ENCODE assay signal across 28 mouse cellular contexts in the genomic region with DNA sequence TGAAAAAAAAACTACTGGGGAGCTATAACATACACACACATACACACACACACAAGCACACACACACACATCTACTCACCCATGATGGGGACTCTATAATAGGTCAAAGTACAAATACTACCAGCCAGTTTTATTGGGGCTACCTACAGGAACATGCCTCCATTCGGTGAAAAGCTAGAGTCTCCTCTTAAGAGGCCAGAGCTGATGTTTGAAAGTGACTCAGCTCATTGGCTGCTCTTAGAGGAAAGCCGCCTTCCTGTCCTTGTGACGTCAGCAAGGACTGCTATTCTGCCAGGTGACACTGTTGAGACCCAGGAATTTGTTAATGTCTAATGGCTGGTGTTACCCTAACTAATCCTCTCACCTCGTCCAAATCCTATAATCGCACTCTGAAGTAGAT. TPM values are rescaled to one million over a fixed set of nuclear protein-coding genes. Genes with fewer than 3 reads are reported as not detected.
DNase-seq lines count a peak whose midpoint lies in the region; ATAC-seq and TF ChIP-seq lines count a peak whose summit lies in the region.
"Had no signal": no experiment of that assay in that cellular context is flagged by ENCODE, and none has a peak within 500 bp of the region (broad histone marks: within the 10 kb centered on the region; RNA-seq: fewer than 3 reads in every experiment).

No protein-coding gene starts in this region.

- no peaks in the 10 kb centered on the region for H3K36me3 ChIP-seq in stomach, embryonic 15.5 days
- H3K36me3 ChIP-seq in stomach, postnatal 0 days (ENCODE audit: control insufficient read depth, insufficient read depth, low read length): no peaks in the 10 kb centered on the region
- no peaks in the 10 kb centered on the region for H3K36me3 ChIP-seq in intestine, postnatal 0 days (ENCODE audit: control insufficient read depth, insufficient read depth)
- no peaks in the 10 kb centered on the region for H3K36me3 ChIP-seq in liver, embryonic 15.5 days (replicated peaks)
- H3K36me3 ChIP-seq: forebrain, embryonic 10.5 days; heart, embryonic 13.5 days; kidney, embryonic 15.5 days; limb, embryonic 12.5 days; neural tube, embryonic 15.5 days had no signal

- no peak overlapping the region for H3K27ac ChIP-seq in stomach, embryonic 15.5 days
- H3K27ac ChIP-seq in stomach, postnatal 0 days (replicated peaks): no peak overlapping the region
- no peak overlapping the region for H3K27ac ChIP-seq in intestine, postnatal 0 days (ENCODE audit: low read depth, low read length)
- peak overlapping the region; percentile 80 for H3K27ac ChIP-seq in liver, embryonic 15.5 days (replicated peaks)
- H3K27ac ChIP-seq: forebrain, embryonic 10.5 days; heart, adult 2 months; heart, embryonic 13.5 days; hindbrain, embryonic 14.5 days; kidney, embryonic 15.5 days; limb, embryonic 12.5 days; neural tube, embryonic 15.5 days had no signal

- H3K9ac ChIP-seq in stomach, embryonic 15.5 days: no peak overlapping the region
- H3K9ac ChIP-seq in stomach, postnatal 0 days (ENCODE audit: low read length): no peak overlapping the region
- no peak overlapping the region for H3K9ac ChIP-seq in intestine, postnatal 0 days (ENCODE audit: low read depth, low read length)
- H3K9ac ChIP-seq in liver, embryonic 15.5 days: no peak overlapping the region
- H3K9ac ChIP-seq: forebrain, postnatal 0 days; heart, embryonic 13.5 days; hindbrain, embryonic 14.5 days; kidney, embryonic 15.5 days; limb, embryonic 12.5 days; neural tube, embryonic 15.5 days had no signal

- no peak for TF ChIP-seq CTCF in stomach, postnatal 0 days (IDR thresholded peaks at IDR 0.05; ENCODE audit: low read depth)
- no peak for TF ChIP-seq CTCF in intestine, postnatal 0 days (IDR thresholded peaks at IDR 0.05; ENCODE audit: low read depth)

- DNase-seq in stomach, postnatal 0 days (ENCODE audit: low spot score): no peak
- DNase-seq in cerebellum, postnatal 25 days: no peak
- DNase-seq in kidney, postnatal 25 days: no peak
- DNase-seq in frontal cortex, postnatal 36 days (ENCODE audit: low spot score in 2 of 2): no peak
- DNase-seq: cerebellum, adult 2 months; cerebellum, postnatal 36 days; forebrain, postnatal 0 days; gastrocnemius, postnatal 25 days; heart, adult 2 months; heart, postnatal 14 days; lung, adult 2 months; lung, postnatal 14 days; right cerebral cortex, adult 18-20 months; right cerebral cortex, postnatal 4 days; thymus, adult 2 months; thymus, postnatal 4 days had no signal

- WGBS in stomach, embryonic 15.5 days: 78% methylated on average over 5 of the region's 5 CpGs
- WGBS in stomach, postnatal 0 days: 74% methylated on average over 5 of the region's 5 CpGs
- WGBS in intestine, postnatal 0 days: 55% methylated on average over 5 of the region's 5 CpGs
- WGBS in liver, embryonic 15.5 days (ENCODE audit: insufficient replicate concordance): 40% methylated on average over 5 of the region's 5 CpGs

- no peak overlapping the region for H3K4me3 ChIP-seq in stomach, embryonic 15.5 days (replicated peaks)
- no peak overlapping the region for H3K4me3 ChIP-seq in stomach, postnatal 0 days (ENCODE audit: low read depth, low read length)
- no peak overlapping the region for H3K4me3 ChIP-seq in intestine, postnatal 0 days (ENCODE audit: low read depth, low read length)
- 0 out of 2 replicates have a peak overlapping the region, but pooled peaks have one; percentile 1 for H3K4me3 ChIP-seq in liver, embryonic 15.5 days (replicated peaks)
- H3K4me3 ChIP-seq: forebrain, embryonic 10.5 days; heart, adult 2 months; heart, embryonic 13.5 days; kidney, embryonic 15.5 days; limb, embryonic 12.5 days; neural tube, embryonic 15.5 days had no signal

- no peak overlapping the region for H3K4me2 ChIP-seq in stomach, embryonic 15.5 days
- no peak overlapping the region for H3K4me2 ChIP-seq in stomach, postnatal 0 days (replicated peaks; ENCODE audit: low read depth)
- no peak overlapping the region for H3K4me2 ChIP-seq in intestine, postnatal 0 days (replicated peaks; ENCODE audit: low read depth)
- H3K4me2 ChIP-seq in liver, embryonic 15.5 days: peak overlapping the region; percentile 50
- H3K4me2 ChIP-seq: heart, embryonic 13.5 days; hindbrain, embryonic 14.5 days; kidney, embryonic 15.5 days; limb, embryonic 12.5 days; midbrain, embryonic 11.5 days; neural tube, embryonic 15.5 days had no signal

- 0 out of 2 replicates have a peak, but pooled peaks cover 3% of the 10 kb centered on the region for H3K4me1 ChIP-seq in stomach, embryonic 15.5 days
- H3K4me1 ChIP-seq in stomach, postnatal 0 days (replicated peaks; ENCODE audit: control insufficient read depth, insufficient read depth): no peaks in the 10 kb centered on the region
- no peaks in the 10 kb centered on the region for H3K4me1 ChIP-seq in intestine, postnatal 0 days (replicated peaks; ENCODE audit: control insufficient read depth, insufficient read depth, low read length)
- peaks cover 57% of the 10 kb centered on the region for H3K4me1 ChIP-seq in liver, embryonic 15.5 days (replicated peaks)
- H3K4me1 ChIP-seq: forebrain, embryonic 10.5 days; kidney, embryonic 15.5 days; limb, embryonic 12.5 days had no signal

- ATAC-seq in stomach, embryonic 15.5 days (ENCODE audit: insufficient read depth, low FRiP score, low read depth): peak; percentile 53; the same call in 1 of the 2 replicates
- ATAC-seq in stomach, postnatal 0 days (ENCODE audit: low FRiP score, low TSS enrichment): no peak
- peak; percentile 84 for ATAC-seq in intestine, postnatal 0 days
- peak; percentile 82 for ATAC-seq in liver, embryonic 15.5 days (ENCODE audit: insufficient read depth)
- ATAC-seq: CD4-positive, CD25-positive, alpha-beta regulatory T cell, adult 4 months; forebrain, postnatal 0 days; inflammation-experienced regulatory T-cells, adult 6 months had no signal

- no peaks in the 10 kb centered on the region for H3K9me3 ChIP-seq in stomach, embryonic 15.5 days
- H3K9me3 ChIP-seq in stomach, postnatal 0 days (ENCODE audit: control insufficient read depth, low read length): no peaks in the 10 kb centered on the region
- no peaks in the 10 kb centered on the region for H3K9me3 ChIP-seq in intestine, postnatal 0 days (ENCODE audit: control insufficient read depth)
- no peaks in the 10 kb centered on the region for H3K9me3 ChIP-seq in liver, embryonic 15.5 days (replicated peaks)
- H3K9me3 ChIP-seq: forebrain, embryonic 10.5 days; heart, embryonic 13.5 days; kidney, embryonic 15.5 days; limb, embryonic 12.5 days; neural tube, embryonic 15.5 days had no signal

- H3K27me3 ChIP-seq in stomach, embryonic 15.5 days (replicated peaks): no peaks in the 10 kb centered on the region
- H3K27me3 ChIP-seq in stomach, postnatal 0 days (ENCODE audit: control insufficient read depth, insufficient read depth, low read length): no peaks in the 10 kb centered on the region
- H3K27me3 ChIP-seq in intestine, postnatal 0 days (replicated peaks; ENCODE audit: control insufficient read depth, insufficient read depth, low read length): peaks cover 6% of the 10 kb centered on the region; the same call in 1 of the 2 replicates
- peaks cover 15% of the 10 kb centered on the region; the same call in 1 of the 2 replicates for H3K27me3 ChIP-seq in liver, embryonic 15.5 days
- H3K27me3 ChIP-seq: kidney, embryonic 15.5 days; limb, embryonic 12.5 days; neural tube, embryonic 15.5 days had no signal

- no peak for TF ChIP-seq EP300 in stomach, postnatal 0 days (optimal IDR thresholded peaks at IDR 0.05)

RNA-seq across cellular contexts. Expression of gene Lrch1, which starts 25.0 kb away (rescaled TPM):
- 12.4 and 13.9 TPM in 2 replicates for polyA plus RNA-seq in stomach, embryonic 15.5 days (2015; fragmentation: Nextera tagmentation; extraction: Ambion mirVana)
- 11.7 and 11.8 TPM in 2 replicates for polyA plus RNA-seq in stomach, postnatal 0 days (2015; fragmentation: Nextera tagmentation; extraction: Ambion mirVana)
- 4.2 and 4.4 TPM in 2 replicates for polyA plus RNA-seq in intestine, postnatal 0 days (2015; fragmentation: Nextera tagmentation; extraction: Ambion mirVana)
- 4.4 and 4.5 TPM in 2 replicates for polyA plus RNA-seq in liver, embryonic 15.5 days (2015; fragmentation: Nextera tagmentation; extraction: Ambion mirVana)

RNA-seq across cellular contexts. Expression of gene Rubcnl, which starts 43.1 kb away (rescaled TPM):
- polyA plus RNA-seq in stomach, embryonic 15.5 days (2015; fragmentation: Nextera tagmentation; extraction: Ambion mirVana): 0.54 and 0.86 TPM in 2 replicates
- polyA plus RNA-seq in stomach, postnatal 0 days (2015; fragmentation: Nextera tagmentation; extraction: Ambion mirVana): 0.23 and 0.27 TPM in 2 replicates
- 0.22 and 0.26 TPM in 2 replicates for polyA plus RNA-seq in intestine, postnatal 0 days (2015; fragmentation: Nextera tagmentation; extraction: Ambion mirVana)
- 0.31 and 0.38 TPM in 2 replicates for polyA plus RNA-seq in liver, embryonic 15.5 days (2015; fragmentation: Nextera tagmentation; extraction: Ambion mirVana)
